Mouse (Mus musculus) lung, embryonic 14.5 days (tissue): ENCODE measurements at regions not wholly inside any gene's neighbourhood (a gene's known extent, or its start where the extent isn't known, plus 50 kb on each side); places are given as distances from the start of the nearest gene placed in this dataset.

Experiments
- ATAC-seq: fragments of 200-750 bp; cut with Nextera tagmentation; 2 replicates; pipeline ENCODE4 v1.8.0; 2017; ENCODE audit warnings: mild to moderate bottlenecking, moderate TSS enrichment, moderate library complexity; ENCODE audit not compliant: insufficient read depth
- DNase-seq: peaks from one replicate; pipeline ENCODE4 v3.0.0-alpha.2; 2015
- H3K27ac ChIP-seq: fragments of 300-500 bp; sonication (generic); 2 replicates; pipeline ENCODE4 v1.5.1; 2014; ENCODE audit warnings: low read depth, mild to moderate bottlenecking, moderate library complexity
- H3K27me3 ChIP-seq: fragments of 300-500 bp; sonication (generic); 2 replicates; pipeline ENCODE4 v1.6.1; 2014; ENCODE audit warnings: low read length, control low read depth; ENCODE audit not compliant: insufficient read depth
- H3K36me3 ChIP-seq: fragments of 300-500 bp; sonication (generic); 2 replicates; pipeline ENCODE4 v1.6.1; 2014; ENCODE audit warnings: control low read depth; ENCODE audit not compliant: insufficient read depth
- H3K4me1 ChIP-seq: fragments of 300-500 bp; sonication (generic); 2 replicates; pipeline ENCODE4 v1.6.1; 2014; ENCODE audit warnings: antibody characterized with exemption, control low read depth; ENCODE audit not compliant: insufficient read depth
- H3K4me2 ChIP-seq: fragments of 300-500 bp; sonication (generic); 2 replicates; pipeline ENCODE4 v1.6.1; 2014; ENCODE audit warnings: mild to moderate bottlenecking
- H3K4me3 ChIP-seq: fragments of 300-500 bp; sonication (generic); 2 replicates; pipeline ENCODE4 v1.5.1; 2014; ENCODE audit warnings: low read depth, low read length
- H3K9ac ChIP-seq: fragments of 300-500 bp; sonication (generic); 2 replicates; pipeline ENCODE4 v1.6.1; 2014
- H3K9me3 ChIP-seq: fragments of 300-500 bp; sonication (generic); 2 replicates; pipeline ENCODE4 v1.6.1; 2016; ENCODE audit warnings: low read depth, low read length, control low read depth
- CTCF ChIP-seq: IDR thresholded peaks from 2 replicates; pipeline ENCODE4 v1.5.1; 2016; ENCODE audit warnings: antibody characterized with exemption, low read depth
- WGBS: fragments of 180-500 bp; shearing (Covaris S2); extraction: QIAGEN DNeasy Blood & Tissue Kit; methylation state at CpG from one replicate; pipeline ENCODE4 v1.1.7; 2014; 5-methylcytosine and 5-hydroxymethylcytosine counted together

DNA sequence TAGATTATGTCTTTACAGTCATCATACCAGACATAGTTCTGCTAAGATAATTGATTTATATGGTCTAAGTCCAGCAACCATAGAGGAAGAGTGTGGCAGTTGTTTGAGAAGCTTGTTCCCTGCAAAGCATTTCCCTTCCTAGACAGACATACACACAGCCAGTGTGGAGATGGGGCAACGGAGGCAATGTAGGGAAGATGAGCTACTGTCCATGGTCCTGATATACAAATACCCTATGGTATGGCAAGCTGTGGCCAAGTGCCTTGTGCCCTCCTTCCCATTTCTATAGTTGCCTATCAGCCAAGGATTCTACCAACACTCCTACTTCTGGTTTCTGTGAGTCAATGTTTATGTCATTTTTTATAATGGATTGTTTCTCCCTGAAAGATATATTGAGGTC, 145.6 kb downstream of the Edn1 start:
- Histone ChIP-seq H3K9ac (no peak overlapping the region), H3K4me2 (no peak overlapping the region), H3K27ac (no peak overlapping the region), H3K4me3 (no peak overlapping the region), H3K36me3 (no peaks in the 10 kb centered on the region), H3K9me3 (no peaks in the 10 kb centered on the region), H3K4me1 (no peaks in the 10 kb centered on the region), H3K27me3 (no peaks in the 10 kb centered on the region)
- ATAC-seq, result no peak
- TF ChIP-seq CTCF, result no peak
- DNase-seq, result peak; percentile 70
- WGBS, result 3% methylated on average over 1 of the region's 1 CpGs

DNA sequence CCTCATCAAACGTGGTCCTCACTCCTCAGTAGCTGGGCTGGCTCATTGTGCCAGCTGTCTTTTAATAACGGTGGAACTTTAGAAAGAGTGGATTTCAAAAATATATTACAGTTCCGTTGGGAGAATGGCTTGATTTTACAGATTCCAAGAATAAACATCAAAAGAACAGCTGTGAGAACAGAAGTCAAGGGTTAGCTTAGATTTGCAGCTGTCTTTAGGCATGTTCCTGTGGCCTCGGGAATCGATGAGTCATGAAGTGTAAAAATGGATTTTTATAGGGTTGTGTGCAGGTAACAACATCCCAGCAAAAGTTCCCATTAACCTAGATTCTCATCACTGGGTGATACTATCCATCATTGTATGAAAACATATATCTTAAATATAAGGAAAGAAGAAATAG, 152.4 kb downstream of the Edn1 start:
- H3K4me1 ChIP-seq, result no peaks in the 10 kb centered on the region
- H3K27me3 ChIP-seq, result no peaks in the 10 kb centered on the region
- no peak overlapping the region for H3K9ac ChIP-seq
- H3K4me3 ChIP-seq, result no peak overlapping the region
- TF ChIP-seq CTCF, result no peak
- no peak overlapping the region for H3K4me2 ChIP-seq
- no peak for ATAC-seq
- 65% methylated on average over 5 of the region's 5 CpGs for WGBS
- DNase-seq, result no peak
- no peaks in the 10 kb centered on the region for H3K9me3 ChIP-seq
- H3K27ac ChIP-seq, result no peak overlapping the region
- no peaks in the 10 kb centered on the region for H3K36me3 ChIP-seq

DNA sequence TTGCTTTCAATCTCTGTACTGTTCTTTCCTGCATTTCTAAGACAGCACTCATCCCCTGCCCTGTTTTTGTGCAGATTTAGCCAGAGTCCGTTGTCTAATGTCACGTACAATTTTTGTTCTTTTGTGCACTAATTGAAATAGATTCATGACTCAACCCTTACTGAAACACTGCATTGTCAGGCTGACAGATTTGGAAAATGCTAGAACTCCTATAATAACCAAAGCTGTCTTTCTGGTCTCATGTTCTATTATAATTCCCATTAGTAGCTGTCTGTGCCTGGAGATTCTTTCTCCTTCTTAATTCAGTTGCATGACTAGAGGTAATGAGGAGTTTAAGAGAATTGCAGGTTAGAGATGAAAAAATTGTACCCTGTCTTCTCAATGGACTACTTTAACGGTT, 158.6 kb downstream of the Edn1 start:
- no peaks in the 10 kb centered on the region for H3K4me1 ChIP-seq
- H3K4me2 ChIP-seq, result no peak overlapping the region
- DNase-seq (no peak), ATAC-seq (no peak)
- H3K27ac ChIP-seq, result no peak overlapping the region
- WGBS, result 67% methylated on average over 3 of the region's 3 CpGs
- no peaks in the 10 kb centered on the region for H3K27me3 ChIP-seq
- H3K36me3 ChIP-seq, result no peaks in the 10 kb centered on the region
- TF ChIP-seq CTCF, result no peak
- H3K9ac ChIP-seq, result no peak overlapping the region
- no peaks in the 10 kb centered on the region for H3K9me3 ChIP-seq
- no peak overlapping the region for H3K4me3 ChIP-seq

DNA sequence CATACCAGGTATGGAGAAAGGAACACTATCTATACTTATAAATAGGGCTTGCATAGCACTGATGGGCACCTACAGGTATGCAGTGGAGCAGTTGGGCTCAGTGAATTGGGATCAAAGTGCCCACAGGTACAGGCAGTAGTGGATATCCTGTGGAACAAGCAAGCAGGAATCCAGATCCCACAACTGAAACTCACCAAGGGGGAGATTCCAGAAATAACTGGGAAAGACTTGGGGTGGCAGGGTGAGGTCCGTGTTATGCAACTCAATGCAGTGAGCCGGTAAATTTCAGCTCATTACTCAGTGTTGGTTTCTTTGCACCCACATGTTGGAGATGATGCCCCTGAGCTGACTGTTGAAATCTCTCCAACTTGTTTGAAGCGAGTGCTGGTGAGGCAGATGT, 177.5 kb downstream of the Edn1 start:
- ATAC-seq, result no peak
- H3K4me1 ChIP-seq, result no peaks in the 10 kb centered on the region
- WGBS, result 81% methylated on average over 3 of the region's 3 CpGs

DNA sequence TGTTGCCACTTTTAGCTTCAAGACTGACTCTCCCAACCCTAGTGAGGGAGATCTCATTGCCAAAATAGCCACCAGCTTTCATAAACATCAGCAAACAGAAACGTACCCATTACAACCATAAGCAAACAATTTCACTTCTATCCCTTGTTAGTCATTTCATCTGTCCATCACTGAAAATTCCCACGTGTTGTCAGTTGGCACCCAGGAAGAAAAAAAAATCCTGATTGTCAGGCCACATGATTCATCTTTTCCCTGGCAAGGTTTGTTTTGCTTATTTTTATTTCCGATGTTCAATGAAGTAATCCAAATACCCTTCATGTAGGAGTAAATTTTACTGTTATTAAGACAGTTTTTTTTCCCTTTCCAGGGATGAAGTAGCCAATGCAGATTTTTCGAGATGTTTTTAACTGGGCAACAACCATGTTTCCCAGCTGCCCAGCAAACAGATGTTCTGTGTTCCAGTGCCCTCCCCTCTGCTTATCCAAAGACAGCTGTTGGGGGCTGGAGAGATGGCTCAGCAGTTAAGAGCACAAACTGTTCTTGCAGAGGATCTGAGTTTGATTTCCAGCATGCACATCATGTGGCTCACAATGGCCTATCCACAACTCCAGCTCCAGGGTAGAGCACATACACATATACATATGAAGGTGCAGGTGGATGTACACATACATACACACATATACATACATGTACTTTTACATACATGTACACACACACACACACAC, 189.3 kb upstream of the Phactr1 start:
- Histone ChIP-seq H3K27ac (no peak overlapping the region), H3K27me3 (no peaks in the 10 kb centered on the region)

More for the DNA sequence above, 177.5 kb downstream of the Edn1 start:
- H3K27me3 ChIP-seq, result no peaks in the 10 kb centered on the region
- no peak for TF ChIP-seq CTCF
- no peak overlapping the region for H3K27ac ChIP-seq
- no peak overlapping the region for H3K4me3 ChIP-seq
- H3K36me3 ChIP-seq, result no peaks in the 10 kb centered on the region
- no peak for DNase-seq
- H3K4me2 ChIP-seq, result no peak overlapping the region
- no peaks in the 10 kb centered on the region for H3K9me3 ChIP-seq
- no peak overlapping the region for H3K9ac ChIP-seq

DNA sequence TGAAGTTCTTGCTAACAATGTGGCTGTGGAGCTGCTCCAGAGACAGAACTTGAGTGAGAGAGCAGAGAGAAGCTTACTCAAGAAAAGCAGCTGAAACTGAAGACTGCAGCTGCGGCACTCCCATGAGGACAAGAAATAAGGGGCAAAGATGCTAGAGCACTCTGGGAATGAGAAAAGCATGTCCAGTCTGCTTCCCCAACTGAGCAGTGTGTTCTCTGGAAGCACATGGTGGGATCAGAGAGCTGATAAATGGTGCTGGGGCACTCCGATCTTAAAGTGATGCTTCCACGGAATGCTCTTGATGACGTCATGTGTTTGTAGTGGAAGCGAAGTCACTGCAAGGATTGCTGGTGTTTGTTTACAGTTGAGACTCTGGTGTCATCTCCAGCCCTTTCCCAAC, 186.1 kb upstream of the Phactr1 start:
- no peaks in the 10 kb centered on the region for H3K27me3 ChIP-seq
- H3K36me3 ChIP-seq, result no peaks in the 10 kb centered on the region
- DNase-seq (peak; percentile 24), ATAC-seq (no peak)
- no peaks in the 10 kb centered on the region for H3K4me1 ChIP-seq
- no peak overlapping the region for H3K27ac ChIP-seq
- no peak overlapping the region for H3K9ac ChIP-seq
- TF ChIP-seq CTCF, result no peak
- 50% methylated on average over 5 of the region's 5 CpGs for WGBS
- H3K4me3 ChIP-seq, result no peak overlapping the region
- no peaks in the 10 kb centered on the region for H3K9me3 ChIP-seq
- H3K4me2 ChIP-seq, result no peak overlapping the region

More for the DNA sequence above, 189.3 kb upstream of the Phactr1 start:
- Histone ChIP-seq H3K36me3 (no peaks in the 10 kb centered on the region), H3K4me3 (no peak overlapping the region), H3K9ac (no peak overlapping the region), H3K4me1 (no peaks in the 10 kb centered on the region), H3K9me3 (no peaks in the 10 kb centered on the region), H3K4me2 (no peak overlapping the region)
- ATAC-seq (no peak), DNase-seq (no peak)
- 52% methylated on average over 4 of the region's 4 CpGs for WGBS
- TF ChIP-seq CTCF, result no peak

DNA sequence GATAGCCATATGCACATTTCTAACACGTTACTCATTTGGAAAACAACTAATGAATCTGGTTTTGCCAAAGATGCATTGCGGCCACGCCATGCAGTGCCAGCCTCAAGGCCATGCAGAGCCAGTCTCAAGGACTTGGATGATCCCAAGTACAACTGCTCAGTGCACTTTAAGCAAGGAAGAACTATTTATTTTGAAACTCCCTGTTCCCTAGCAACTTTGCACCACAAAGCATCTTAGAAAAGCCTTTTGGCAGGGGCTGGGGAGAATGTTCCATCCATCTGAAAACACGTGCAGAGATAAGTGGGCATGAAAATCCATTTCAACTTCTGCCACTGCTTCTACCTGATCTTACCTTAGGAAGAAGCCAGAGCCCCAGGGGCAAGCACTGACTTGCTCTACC, 182.1 kb upstream of the Phactr1 start:
- no peak overlapping the region for H3K4me3 ChIP-seq
- no peak overlapping the region for H3K9ac ChIP-seq
- no peak overlapping the region for H3K4me2 ChIP-seq
- ATAC-seq, result no peak
- no peak for TF ChIP-seq CTCF
- no peak for DNase-seq
- WGBS, result 66% methylated on average over 4 of the region's 4 CpGs
- no peaks in the 10 kb centered on the region for H3K9me3 ChIP-seq
- no peaks in the 10 kb centered on the region for H3K27me3 ChIP-seq
- no peaks in the 10 kb centered on the region for H3K36me3 ChIP-seq
- H3K4me1 ChIP-seq, result no peaks in the 10 kb centered on the region
- H3K27ac ChIP-seq, result no peak overlapping the region
